Mouse (Mus musculus) frontal cortex, postnatal 25 days (tissue): ENCODE results near the gene Abcb1a.

Source experiments
- DNase-seq, 2 experiments: peaks; one replicate each; pipeline ENCODE4 v3.0.0; 2022; ENCODE audit warnings: low spot score in 2 of 2

The Abcb1a gene

GRCm38 (mm10) chr5:8659911-8660737, at the start of gene Abcb1a:
TSS of gene Abcb1a (plus strand) at chr5:8660077.
- DNase-seq, result peak in 1 of 2 experiments; percentile 5

GRCm38 (mm10) chr5:8622071-8622595, 37.7 kb upstream of the Abcb1a start:
- DNase-seq, result peak; percentile 31 to 54

- DNase-seq, result peak; percentile 75 to 86
Measured at GRCm38 (mm10) chr5:8622596-8623231, 37.2 kb upstream of the Abcb1a start, which contains the start of gene Rundc3b. TSS of gene Rundc3b (minus strand) at chr5:8622952.

GRCm38 (mm10) chr5:8632901-8633300, 27.0 kb upstream of the Abcb1a start:
- no peak for DNase-seq

GRCm38 (mm10) chr5:8634489-8634975, 25.3 kb upstream of the Abcb1a start:
- no peak for DNase-seq

GRCm38 (mm10) chr5:8648300-8648699, 11.6 kb upstream of the Abcb1a start:
- no peak for DNase-seq

GRCm38 (mm10) chr5:8648774-8649173, 11.1 kb upstream of the Abcb1a start:
- DNase-seq, result no peak

- no peak for DNase-seq
Measured at GRCm38 (mm10) chr5:8652085-8652484, 7.8 kb upstream of the Abcb1a start.

- DNase-seq, result no peak
Measured at GRCm38 (mm10) chr5:8660738-8661151, 868 bp downstream of the Abcb1a start.

- no peak for DNase-seq
Measured at GRCm38 (mm10) chr5:8664678-8665077, 4.8 kb downstream of the Abcb1a start.

GRCm38 (mm10) chr5:8667758-8668474, 8.0 kb downstream of the Abcb1a start:
- no peak for DNase-seq

GRCm38 (mm10) chr5:8669606-8670005, 9.7 kb downstream of the Abcb1a start:
- DNase-seq, result no peak

GRCm38 (mm10) chr5:8675262-8675951, 15.5 kb downstream of the Abcb1a start:
- DNase-seq, result no peak

- no peak for DNase-seq
Measured at GRCm38 (mm10) chr5:8675952-8676262, 16.0 kb downstream of the Abcb1a start.

- DNase-seq, result no peak
Measured at GRCm38 (mm10) chr5:8681166-8681565, 21.3 kb downstream of the Abcb1a start.

- no peak for DNase-seq
Measured at GRCm38 (mm10) chr5:8683686-8684085, 23.8 kb downstream of the Abcb1a start.

- no peak for DNase-seq
Measured at GRCm38 (mm10) chr5:8686071-8686470, 26.2 kb downstream of the Abcb1a start.

GRCm38 (mm10) chr5:8687550-8687949, 27.7 kb downstream of the Abcb1a start:
- no peak for DNase-seq

- DNase-seq, result no peak
Measured at GRCm38 (mm10) chr5:8716061-8716460, 56.2 kb downstream of the Abcb1a start.

GRCm38 (mm10) chr5:8719556-8719955, 59.7 kb downstream of the Abcb1a start:
- DNase-seq, result no peak

- no peak for DNase-seq
Measured at GRCm38 (mm10) chr5:8722224-8722623, 62.3 kb downstream of the Abcb1a start.

GRCm38 (mm10) chr5:8722867-8723266, 63.0 kb downstream of the Abcb1a start:
- no peak for DNase-seq
